Mouse (Mus musculus) hindbrain, embryonic 12.5 days (tissue): ENCODE results near the gene Tom1l2. TPM values are rescaled to one million over a fixed set of nuclear protein-coding genes. Genes with fewer than 3 reads are reported as not detected.
A peak's percentile ranks its signal among the peaks of the same experiment; 100 is the strongest.

ENCODE experiments used
- ATAC-seq: fragments of 200-750 bp; cut with Nextera tagmentation; 2 replicates; pipeline ENCODE4 v1.8.0; 2017; ENCODE audit warnings: moderate TSS enrichment; ENCODE audit not compliant: low FRiP score
- H3K27ac ChIP-seq: fragments of 300-500 bp; sonication (generic); 2 replicates; pipeline ENCODE4 v1.5.1; 2016; ENCODE audit warnings: mild to moderate bottlenecking
- H3K27me3 ChIP-seq: fragments of 300-500 bp; sonication (generic); 2 replicates; pipeline ENCODE4 v1.6.1; 2016; ENCODE audit warnings: mild to moderate bottlenecking
- H3K36me3 ChIP-seq: fragments of 300-500 bp; sonication (generic); 2 replicates; pipeline ENCODE4 v1.6.1; 2016; ENCODE audit warnings: mild to moderate bottlenecking
- H3K4me1 ChIP-seq: fragments of 300-500 bp; sonication (generic); 2 replicates; pipeline ENCODE4 v1.6.1; 2016
- H3K4me2 ChIP-seq: fragments of 300-500 bp; sonication (generic); replicated peaks from 2 replicates; pipeline ENCODE4 v1.6.1; 2016; ENCODE audit warnings: mild to moderate bottlenecking
- H3K4me3 ChIP-seq: fragments of 300-500 bp; sonication (generic); 2 replicates; pipeline ENCODE4 v1.5.1; 2016; ENCODE audit warnings: mild to moderate bottlenecking
- H3K9ac ChIP-seq: fragments of 300-500 bp; sonication (generic); 2 replicates; pipeline ENCODE4 v1.6.1; 2016; ENCODE audit warnings: mild to moderate bottlenecking, moderate library complexity
- H3K9me3 ChIP-seq: fragments of 300-500 bp; sonication (generic); replicated peaks from 2 replicates; pipeline ENCODE4 v1.6.1; 2016; ENCODE audit warnings: mild to moderate bottlenecking
- WGBS: fragments of 180-500 bp; shearing (Covaris S2); methylation state at CpG from one replicate; pipeline ENCODE4 v1.1.7; 2016; 5-methylcytosine and 5-hydroxymethylcytosine counted together
- polyA plus RNA-seq: library from polyadenylated mRNA; unstranded; fragments of >200 nt; fragmentation: Nextera tagmentation; extraction: Ambion mirVana; gene quantifications from 2 replicates; pipeline ENCODE4 v1.2.1, GENCODE M21; 2016

Tom1l2 gene
- polyA plus RNA-seq, 1 experiment from 2014 or later = 40.8 TPM

DNA sequence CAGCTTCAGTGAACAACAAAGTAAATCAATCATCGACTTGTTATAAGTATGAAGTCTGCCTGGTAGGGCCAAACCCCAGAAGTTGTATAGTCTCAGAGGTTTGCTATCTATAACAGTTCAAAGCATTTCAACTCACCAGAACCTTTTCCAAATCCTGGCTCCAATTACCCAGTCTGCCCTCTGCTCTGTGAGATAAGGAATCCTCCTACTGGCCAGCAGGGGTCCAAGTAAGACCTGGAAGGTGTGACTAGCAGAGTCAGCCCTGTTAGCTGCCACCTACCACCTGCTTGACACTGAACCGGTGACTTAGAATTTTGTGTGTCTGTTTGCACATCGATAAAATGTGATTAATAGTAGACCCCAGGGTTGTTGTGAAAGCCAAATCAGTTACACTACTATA is 14.6 kb upstream of the Tom1l2 start:
- H3K4me2 ChIP-seq = no peak overlapping the region
- H3K9me3 ChIP-seq = no peaks in the 10 kb centered on the region
- H3K9ac ChIP-seq = no peak overlapping the region
- 86% methylated on average over 3 of the region's 3 CpGs for WGBS
- no peak for ATAC-seq
- H3K4me1 ChIP-seq = peaks cover 12% of the 10 kb centered on the region
- no peak overlapping the region for H3K4me3 ChIP-seq
- H3K36me3 ChIP-seq = no peaks in the 10 kb centered on the region
- H3K27me3 ChIP-seq = no peaks in the 10 kb centered on the region
- no peak overlapping the region; the same call in 1 of the 2 replicates for H3K27ac ChIP-seq

DNA sequence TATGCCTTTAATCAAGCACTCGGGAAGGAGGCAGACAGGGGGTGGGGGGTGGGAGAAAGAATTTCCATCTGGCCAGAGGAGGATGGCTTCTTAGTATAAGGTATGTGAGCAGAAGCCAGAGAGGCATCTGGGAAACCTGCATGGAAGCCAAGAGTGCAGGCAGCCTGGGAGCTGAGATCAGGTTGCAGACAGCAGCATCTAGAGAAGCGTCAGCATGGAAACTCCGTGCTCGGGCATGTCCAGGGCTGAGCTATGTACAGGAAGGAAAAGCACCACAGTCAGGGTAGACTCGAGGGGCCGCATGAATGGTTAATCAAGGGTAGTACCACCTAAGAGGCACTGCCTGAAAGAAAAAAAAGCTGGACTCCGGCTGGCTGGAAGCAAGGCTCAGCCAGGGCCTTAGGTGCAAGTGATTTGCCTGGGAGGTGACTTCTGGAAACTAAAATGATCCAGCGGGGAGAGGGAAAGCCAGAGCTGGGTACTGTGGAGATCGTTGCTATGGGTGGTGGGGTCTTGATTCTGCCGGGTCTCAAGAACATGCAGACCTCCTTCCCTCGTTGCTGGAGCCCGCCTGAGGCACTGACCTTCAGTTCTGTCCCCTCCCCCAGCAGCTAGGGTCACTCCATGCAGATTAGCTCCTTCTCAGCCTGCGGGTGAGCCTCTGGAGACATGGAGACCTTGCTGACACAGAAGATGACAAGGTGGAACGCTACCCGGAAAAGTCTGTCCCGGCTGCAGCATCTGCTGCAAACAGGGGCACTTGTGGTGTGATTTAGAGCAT is 13.7 kb upstream of the Tom1l2 start:
- peak overlapping the region; percentile 24 for H3K27ac ChIP-seq
- WGBS = 41% methylated on average over 16 of the region's 16 CpGs
- H3K4me3 ChIP-seq = no peak overlapping the region
- no peaks in the 10 kb centered on the region for H3K36me3 ChIP-seq
- H3K4me1 ChIP-seq = peaks cover 12% of the 10 kb centered on the region
- H3K4me2 ChIP-seq = no peak overlapping the region
- ATAC-seq = no peak
- peak overlapping the region; percentile 5; the same call in 1 of the 2 replicates for H3K9ac ChIP-seq
- H3K9me3 ChIP-seq = no peaks in the 10 kb centered on the region
- no peaks in the 10 kb centered on the region for H3K27me3 ChIP-seq

DNA sequence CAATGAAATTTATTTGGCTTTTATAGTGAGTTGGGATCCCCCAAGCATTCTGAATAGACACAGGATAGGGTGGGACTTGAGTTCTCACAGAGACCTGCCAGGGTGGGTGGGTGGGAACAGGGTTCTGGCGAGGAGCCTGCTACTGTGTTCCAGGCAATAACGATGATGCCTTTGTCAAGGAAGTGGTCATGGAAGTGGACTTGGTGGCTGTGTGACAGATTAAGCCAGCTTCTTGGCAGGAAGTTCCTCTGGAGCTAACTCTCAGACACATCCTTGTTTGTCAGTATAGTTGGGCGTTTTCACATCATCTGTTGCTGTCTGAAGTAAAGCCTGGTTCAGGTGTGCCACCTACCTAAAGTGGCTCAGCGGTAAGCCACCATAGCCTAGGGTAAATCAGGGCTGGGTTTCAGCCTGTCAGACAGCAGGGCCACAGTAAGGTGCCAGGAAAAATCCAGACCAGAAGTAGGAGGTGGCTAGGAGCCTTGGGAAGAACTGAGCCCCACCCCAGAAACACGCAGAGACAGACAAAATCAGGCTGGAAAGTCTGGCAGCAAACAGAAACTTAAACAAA is 8.0 kb upstream of the Tom1l2 start:
- no peak overlapping the region for H3K27ac ChIP-seq
- ATAC-seq = no peak
- H3K9me3 ChIP-seq = no peaks in the 10 kb centered on the region
- H3K27me3 ChIP-seq = no peaks in the 10 kb centered on the region
- no peak overlapping the region for H3K9ac ChIP-seq
- H3K4me1 ChIP-seq = no peaks in the 10 kb centered on the region
- H3K36me3 ChIP-seq = no peaks in the 10 kb centered on the region
- H3K4me2 ChIP-seq = no peak overlapping the region
- H3K4me3 ChIP-seq = no peak overlapping the region
- WGBS = 76% methylated on average over 5 of the region's 5 CpGs

DNA sequence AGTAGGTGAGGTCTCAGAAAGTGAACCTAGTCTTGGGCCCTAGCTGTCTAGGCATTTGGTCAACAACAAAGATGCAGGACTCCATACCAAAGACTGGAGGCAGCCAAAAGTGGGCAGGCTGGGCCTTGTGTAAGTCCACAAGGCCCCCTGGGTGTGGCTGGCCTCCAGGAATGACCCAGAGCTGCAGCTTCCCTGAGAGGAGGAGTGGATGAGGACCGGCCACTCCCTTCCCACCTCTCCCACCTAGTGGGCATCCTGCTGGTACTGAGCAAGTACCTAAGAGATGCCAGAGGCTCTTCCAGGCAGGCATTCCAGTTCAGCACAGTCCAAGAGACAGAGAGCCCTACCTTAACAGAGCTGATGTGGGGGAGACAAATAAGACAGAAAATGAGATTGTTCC is 7.2 kb upstream of the Tom1l2 start:
- no peak overlapping the region for H3K4me2 ChIP-seq
- no peaks in the 10 kb centered on the region for H3K27me3 ChIP-seq
- ATAC-seq = no peak
- no peak overlapping the region for H3K4me3 ChIP-seq
- no peaks in the 10 kb centered on the region for H3K36me3 ChIP-seq
- H3K9ac ChIP-seq = no peak overlapping the region
- 79% methylated on average over 1 of the region's 1 CpGs for WGBS
- no peaks in the 10 kb centered on the region for H3K9me3 ChIP-seq
- H3K4me1 ChIP-seq = no peaks in the 10 kb centered on the region
- no peak overlapping the region for H3K27ac ChIP-seq

DNA sequence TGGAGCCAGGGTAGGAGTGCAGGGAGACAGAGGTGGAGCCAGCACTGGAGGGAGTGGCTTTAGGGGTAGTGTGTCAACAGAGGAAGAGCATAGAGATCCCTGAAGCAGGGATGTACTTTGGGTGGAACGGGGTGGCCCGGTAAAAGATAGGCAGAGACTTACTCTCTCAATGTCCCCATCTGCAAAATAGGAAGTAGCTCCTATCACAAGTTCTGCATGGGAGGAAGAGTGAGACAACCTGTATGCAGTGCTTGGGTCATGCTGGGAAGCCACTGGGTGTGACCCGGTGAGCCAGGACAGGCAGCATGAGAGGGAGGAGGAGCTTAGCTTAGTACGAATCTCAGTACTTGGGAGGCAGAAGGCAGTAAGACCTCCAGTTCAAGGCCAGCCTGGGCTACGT is 6.4 kb upstream of the Tom1l2 start:
- Histone ChIP-seq H3K4me1 (no peaks in the 10 kb centered on the region), H3K27me3 (no peaks in the 10 kb centered on the region), H3K27ac (no peak overlapping the region), H3K36me3 (no peaks in the 10 kb centered on the region), H3K4me2 (no peak overlapping the region), H3K9ac (no peak overlapping the region), H3K4me3 (no peak overlapping the region), H3K9me3 (no peaks in the 10 kb centered on the region)
- no peak for ATAC-seq
- WGBS = 65% methylated on average over 5 of the region's 5 CpGs

DNA sequence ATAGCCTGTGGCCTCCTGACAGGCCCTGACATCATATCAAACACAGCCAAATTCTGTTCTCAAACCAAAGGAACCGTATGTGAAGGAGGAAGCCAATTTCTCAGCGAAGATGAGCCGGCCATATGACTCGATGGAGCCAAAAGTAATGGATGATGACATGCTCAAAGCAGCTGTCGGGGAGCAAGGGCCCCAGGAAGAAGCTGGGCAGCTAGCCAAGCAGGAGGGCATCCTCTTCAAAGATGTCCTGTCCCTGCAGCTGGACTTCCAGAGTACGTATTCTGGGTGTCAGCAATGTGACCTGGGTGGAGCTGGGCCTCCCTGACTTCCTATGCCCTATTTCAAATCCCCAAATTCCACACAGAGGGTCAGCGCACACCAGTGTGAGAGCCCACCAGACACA is 5.8 kb upstream of the Tom1l2 start:
- H3K27me3 ChIP-seq = no peaks in the 10 kb centered on the region
- H3K4me3 ChIP-seq = no peak overlapping the region
- H3K9ac ChIP-seq = no peak overlapping the region
- 82% methylated on average over 7 of the region's 7 CpGs for WGBS
- H3K9me3 ChIP-seq = no peaks in the 10 kb centered on the region
- no peak overlapping the region for H3K4me2 ChIP-seq
- H3K4me1 ChIP-seq = peaks cover 2% of the 10 kb centered on the region; the same call in 1 of the 2 replicates
- no peak for ATAC-seq
- no peaks in the 10 kb centered on the region for H3K36me3 ChIP-seq
- H3K27ac ChIP-seq = no peak overlapping the region

DNA sequence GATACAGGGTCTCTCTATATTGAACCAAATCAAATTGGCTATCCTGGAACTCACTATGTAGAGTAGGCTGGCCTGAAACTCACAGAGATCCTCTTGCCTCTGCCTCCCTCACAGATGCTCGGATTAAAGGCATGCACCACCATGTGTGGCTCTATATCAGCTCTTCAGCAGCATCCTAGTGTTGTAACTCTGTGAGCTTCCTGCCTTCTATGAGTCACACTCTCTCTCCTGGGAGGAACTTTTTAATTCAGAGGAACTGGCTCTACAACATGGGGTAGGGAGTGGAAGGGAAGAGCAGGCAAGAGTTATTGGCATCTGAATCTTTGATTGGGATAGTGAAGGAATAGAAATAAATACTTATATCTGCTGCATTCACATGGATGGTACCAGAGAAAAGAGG is 4.4 kb upstream of the Tom1l2 start:
- Histone ChIP-seq H3K4me1 (peaks cover 4% of the 10 kb centered on the region), H3K27ac (no peak overlapping the region), H3K36me3 (no peaks in the 10 kb centered on the region), H3K4me3 (no peak overlapping the region), H3K9ac (no peak overlapping the region), H3K4me2 (no peak overlapping the region), H3K9me3 (no peaks in the 10 kb centered on the region), H3K27me3 (no peaks in the 10 kb centered on the region)
- WGBS = 47% methylated on average over 1 of the region's 1 CpGs
- no peak for ATAC-seq

DNA sequence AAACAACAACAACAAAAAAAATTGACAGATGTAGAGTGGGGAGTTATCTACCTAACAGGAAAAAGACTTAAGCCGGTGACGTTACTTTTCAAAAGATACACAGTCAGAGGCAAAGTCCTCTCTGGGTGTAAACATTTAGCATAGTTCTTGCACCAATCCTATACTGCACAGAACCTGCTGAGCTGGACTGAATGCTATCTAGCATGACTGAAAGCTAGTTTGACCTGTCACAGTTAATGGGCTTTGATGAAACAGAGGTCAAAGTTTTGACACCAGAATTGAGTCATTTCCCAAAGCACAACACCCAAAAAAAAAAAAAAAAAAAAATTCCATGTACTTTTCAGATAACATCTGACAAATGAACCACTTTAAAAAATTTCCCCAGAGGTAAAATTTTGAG is 3.2 kb upstream of the Tom1l2 start:
- Histone ChIP-seq H3K4me3 (no peak overlapping the region), H3K9me3 (no peaks in the 10 kb centered on the region), H3K4me2 (no peak overlapping the region), H3K27me3 (no peaks in the 10 kb centered on the region), H3K4me1 (peaks cover 14% of the 10 kb centered on the region), H3K27ac (no peak overlapping the region), H3K36me3 (no peaks in the 10 kb centered on the region), H3K9ac (no peak overlapping the region)
- 96% methylated on average over 2 of the region's 2 CpGs for WGBS
- no peak for ATAC-seq

DNA sequence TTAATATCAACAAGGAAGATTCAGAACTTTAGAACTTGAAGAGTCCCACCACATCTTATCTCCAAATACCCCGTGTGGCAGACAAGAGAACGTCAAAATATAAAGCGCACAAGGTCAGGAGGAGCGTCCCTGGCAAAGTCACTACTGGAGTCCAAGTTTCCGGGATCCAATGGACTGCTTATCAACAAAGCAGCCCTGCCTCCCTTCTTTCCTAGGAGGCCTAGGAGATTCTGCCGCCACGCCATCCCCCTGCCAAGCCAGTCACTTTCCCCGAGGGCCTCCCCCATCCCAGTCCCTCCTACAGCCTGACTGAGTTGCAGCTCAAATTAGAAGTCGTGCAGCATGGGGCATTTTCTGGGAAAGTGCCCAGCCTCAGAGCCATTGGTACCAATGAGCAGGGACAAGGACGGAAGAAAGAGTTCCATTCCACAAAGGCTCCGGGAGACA is 757 bp downstream of the Tom1l2 start:
- H3K27ac ChIP-seq = no peak overlapping the region
- no peak for ATAC-seq
- H3K4me2 ChIP-seq = peak overlapping the region; percentile 69
- H3K9me3 ChIP-seq = no peaks in the 10 kb centered on the region
- H3K36me3 ChIP-seq = no peaks in the 10 kb centered on the region
- 25% methylated on average over 11 of the region's 11 CpGs for WGBS
- H3K4me3 ChIP-seq = peak overlapping the region; percentile 69
- no peaks in the 10 kb centered on the region for H3K27me3 ChIP-seq
- peak overlapping the region; percentile 66 for H3K9ac ChIP-seq
- peaks cover 14% of the 10 kb centered on the region for H3K4me1 ChIP-seq

DNA sequence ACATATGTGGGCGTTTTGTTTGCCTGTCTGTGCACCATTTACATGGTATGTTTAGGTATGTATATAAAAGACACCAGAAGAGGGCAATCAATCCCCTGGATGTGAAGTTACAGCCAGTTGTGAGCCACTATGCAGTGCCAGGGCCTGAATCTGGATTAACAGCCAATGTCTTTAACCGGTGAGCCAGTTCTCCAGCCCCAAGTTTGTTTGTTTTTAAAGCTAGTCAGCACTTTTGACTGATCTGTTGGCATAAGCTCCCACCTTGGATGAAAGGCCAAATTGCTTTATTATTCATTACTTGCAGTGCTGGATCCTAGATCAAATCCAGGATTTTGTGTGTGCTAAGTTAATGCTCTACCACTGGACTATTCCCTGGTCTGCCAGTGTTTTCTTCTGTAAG is 1.3 kb downstream of the Tom1l2 start:
- Histone ChIP-seq H3K4me2 (peak overlapping the region; percentile 69), H3K9ac (peak overlapping the region; percentile 66; the same call in 1 of the 2 replicates), H3K36me3 (no peaks in the 10 kb centered on the region), H3K9me3 (no peaks in the 10 kb centered on the region), H3K27me3 (no peaks in the 10 kb centered on the region), H3K27ac (no peak overlapping the region), H3K4me3 (peak overlapping the region; percentile 69), H3K4me1 (peaks cover 16% of the 10 kb centered on the region)
- ATAC-seq = no peak
- 66% methylated on average over 2 of the region's 2 CpGs for WGBS

DNA sequence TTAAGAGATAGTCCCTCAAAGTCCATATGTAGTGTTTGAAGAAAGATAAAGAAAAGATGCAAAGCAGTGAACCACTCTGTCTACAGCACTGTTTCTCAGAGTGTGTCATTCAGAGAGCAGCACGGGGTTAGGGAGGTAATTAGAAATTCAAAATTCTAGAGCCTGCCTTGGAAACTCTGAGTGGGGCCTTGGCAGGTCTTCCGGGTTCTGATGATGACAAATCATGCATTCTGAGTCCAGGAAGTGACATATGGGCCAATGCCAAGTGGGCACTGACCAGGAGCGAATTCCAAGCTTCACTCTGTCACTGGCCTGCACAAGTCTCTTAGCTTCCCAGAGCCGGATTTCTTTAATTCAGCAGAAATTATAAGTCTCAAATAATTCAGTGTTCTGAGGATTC is 6.2 kb downstream of the Tom1l2 start:
- Histone ChIP-seq H3K4me3 (no peak overlapping the region), H3K9ac (no peak overlapping the region), H3K4me1 (peaks cover 6% of the 10 kb centered on the region), H3K27me3 (no peaks in the 10 kb centered on the region), H3K36me3 (no peaks in the 10 kb centered on the region), H3K4me2 (no peak overlapping the region), H3K9me3 (no peaks in the 10 kb centered on the region), H3K27ac (no peak overlapping the region)
- no peak for ATAC-seq
- 73% methylated on average over 4 of the region's 4 CpGs for WGBS

DNA sequence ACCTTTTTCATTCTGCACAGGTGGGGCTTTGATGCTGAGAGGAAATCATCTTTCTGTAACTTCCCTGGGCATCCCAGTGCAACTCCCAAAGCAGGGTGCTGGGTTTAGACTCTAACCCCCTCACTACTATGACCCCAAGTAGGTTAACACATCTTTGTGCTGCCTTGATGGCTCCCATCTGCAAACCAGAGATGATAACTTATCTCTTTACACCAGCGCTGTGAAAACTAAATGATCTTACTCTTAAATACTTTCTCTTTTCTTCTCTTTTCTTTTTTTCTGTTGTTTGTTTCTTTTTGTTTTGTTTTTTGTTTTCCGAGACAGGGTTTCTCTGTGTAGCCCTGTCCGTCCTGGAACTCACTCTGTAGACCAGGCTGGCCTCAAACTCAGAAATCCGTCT is 6.8 kb downstream of the Tom1l2 start:
- no peak overlapping the region for H3K27ac ChIP-seq
- H3K9ac ChIP-seq = no peak overlapping the region
- H3K4me2 ChIP-seq = no peak overlapping the region
- no peaks in the 10 kb centered on the region for H3K27me3 ChIP-seq
- 87% methylated on average over 4 of the region's 4 CpGs for WGBS
- H3K36me3 ChIP-seq = no peaks in the 10 kb centered on the region
- H3K9me3 ChIP-seq = no peaks in the 10 kb centered on the region
- no peak overlapping the region for H3K4me3 ChIP-seq
- 0 out of 2 replicates have a peak, but pooled peaks cover 2% of the 10 kb centered on the region for H3K4me1 ChIP-seq
- ATAC-seq = no peak

DNA sequence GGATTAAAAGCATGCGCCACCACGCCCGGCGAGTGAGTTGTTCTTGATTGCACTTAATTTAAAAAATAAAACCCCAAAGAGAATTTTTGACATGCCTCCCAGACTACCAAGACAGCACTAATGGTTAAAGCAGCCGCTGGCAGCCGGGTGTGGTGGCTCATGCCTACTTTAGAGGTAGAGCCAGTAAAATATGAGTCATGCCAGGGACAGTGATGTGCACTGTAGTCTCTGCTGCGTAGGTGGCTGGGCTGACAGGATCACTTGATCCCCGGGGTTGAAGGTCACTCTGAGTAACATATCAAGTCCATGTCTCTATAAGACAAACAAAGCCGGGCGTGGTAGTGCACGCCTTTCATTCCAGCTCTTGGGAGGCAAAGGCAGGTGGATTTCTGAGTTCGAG is 13.3 kb downstream of the Tom1l2 start:
- no peak overlapping the region for H3K4me3 ChIP-seq
- H3K27ac ChIP-seq = no peak overlapping the region
- no peaks in the 10 kb centered on the region for H3K27me3 ChIP-seq
- no peak for ATAC-seq
- no peaks in the 10 kb centered on the region for H3K4me1 ChIP-seq
- no peaks in the 10 kb centered on the region for H3K36me3 ChIP-seq
- H3K9ac ChIP-seq = no peak overlapping the region
- H3K9me3 ChIP-seq = no peaks in the 10 kb centered on the region
- 96% methylated on average over 12 of the region's 12 CpGs for WGBS
- H3K4me2 ChIP-seq = no peak overlapping the region
